Mouse (Mus musculus) cerebellum, adult 9-11 months (tissue): ENCODE results near the gene Fam163b.

Experiments used
- DNase-seq: peaks from one replicate; pipeline ENCODE4 v3.0.0; 2022

The Fam163b gene

DNA sequence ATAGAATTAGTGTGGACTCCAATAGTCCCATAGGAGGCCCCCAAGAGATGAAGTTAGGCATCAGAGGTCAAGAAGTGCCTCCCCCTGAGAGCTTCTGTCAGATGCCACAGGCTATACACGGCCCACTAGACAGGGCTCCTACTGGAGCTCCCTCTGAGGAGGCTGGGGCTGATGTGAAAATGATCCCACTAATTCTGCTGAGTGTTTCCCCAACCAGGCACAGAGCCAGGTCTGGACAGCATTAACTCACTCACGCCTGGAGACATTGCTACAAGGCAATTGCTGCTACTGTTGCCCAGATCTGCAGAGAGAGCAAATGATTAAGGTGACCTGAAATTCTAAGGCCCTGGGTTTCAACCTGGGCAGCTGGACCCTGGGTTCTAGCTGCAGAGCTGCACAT lies 56.5 kb downstream of the Fam163b start:
- no peak for DNase-seq

DNA sequence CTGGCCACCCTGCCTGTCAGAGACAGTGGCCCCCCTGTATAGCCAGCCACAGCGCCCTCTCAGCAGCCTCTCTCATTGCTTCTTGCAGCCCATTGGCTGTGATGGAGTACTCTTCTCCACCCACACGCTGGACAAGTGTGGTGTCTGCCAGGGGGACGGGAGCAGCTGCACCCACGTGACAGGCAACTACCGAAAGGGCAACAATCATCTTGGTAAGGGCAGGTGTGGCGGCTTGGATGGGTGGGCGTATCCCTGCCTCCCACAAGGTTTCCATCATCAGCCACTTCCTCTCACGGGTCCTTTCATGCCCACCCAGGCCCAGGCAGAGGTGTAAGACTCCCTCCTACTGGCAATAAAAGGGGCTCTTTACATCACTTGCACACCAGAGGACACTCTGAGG lies 57.3 kb downstream of the Fam163b start:
- no peak for DNase-seq

DNA sequence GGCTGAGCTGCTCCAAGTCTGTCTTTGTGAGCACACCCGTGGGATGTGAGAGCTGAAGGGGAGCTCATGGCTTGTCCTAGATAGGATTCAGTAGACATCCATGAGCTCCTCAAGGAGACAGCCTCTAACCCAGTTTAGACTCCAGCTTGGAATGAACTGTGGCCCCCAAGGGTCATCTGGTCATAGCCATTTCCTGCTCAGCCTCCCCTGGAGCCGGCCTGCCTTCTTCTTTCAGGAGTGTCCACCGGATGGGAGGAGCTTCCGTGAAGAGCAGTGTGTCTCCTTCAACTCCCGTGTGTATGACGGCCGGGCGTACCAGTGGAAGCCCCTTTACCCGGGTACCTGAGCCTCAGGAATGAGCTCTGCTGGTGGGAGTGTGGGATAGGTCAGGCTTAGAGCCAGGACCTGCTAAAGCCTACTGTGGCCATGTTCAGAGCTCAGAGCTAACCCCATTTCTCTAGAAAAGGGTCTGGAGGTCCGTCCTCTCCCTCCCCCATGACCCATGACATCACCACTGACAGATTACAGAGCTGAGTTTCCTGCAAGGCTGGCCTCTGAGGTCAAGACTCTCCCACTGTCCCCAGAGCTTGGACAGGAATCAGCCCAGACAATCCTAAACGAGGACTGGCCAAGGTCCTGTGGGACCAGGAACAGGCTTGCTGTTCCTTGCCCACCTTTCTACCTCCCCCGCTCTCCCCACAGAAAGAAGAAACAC lies 58.4 kb downstream of the Fam163b start:
- no peak for DNase-seq

DNA sequence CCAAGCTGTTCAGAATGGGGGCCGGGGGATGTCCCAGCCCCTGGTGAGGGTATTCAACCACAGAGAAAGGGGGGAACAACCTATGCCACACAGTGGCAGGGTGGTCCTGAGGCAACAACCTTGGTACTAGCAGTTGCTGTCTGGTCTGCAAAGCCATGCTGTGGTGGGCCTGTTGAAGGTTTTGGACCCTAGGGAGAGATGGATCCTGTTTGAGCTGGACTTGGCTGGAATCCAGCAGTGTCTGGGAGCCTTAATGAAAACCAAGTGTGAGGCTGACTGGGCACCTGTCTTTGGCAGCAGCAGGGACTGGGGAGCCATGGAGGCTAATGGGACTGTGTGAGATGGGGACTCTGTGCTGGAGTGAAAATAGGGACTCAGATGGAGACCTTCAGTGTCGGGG lies 62.6 kb downstream of the Fam163b start:
- DNase-seq = no peak

DNA sequence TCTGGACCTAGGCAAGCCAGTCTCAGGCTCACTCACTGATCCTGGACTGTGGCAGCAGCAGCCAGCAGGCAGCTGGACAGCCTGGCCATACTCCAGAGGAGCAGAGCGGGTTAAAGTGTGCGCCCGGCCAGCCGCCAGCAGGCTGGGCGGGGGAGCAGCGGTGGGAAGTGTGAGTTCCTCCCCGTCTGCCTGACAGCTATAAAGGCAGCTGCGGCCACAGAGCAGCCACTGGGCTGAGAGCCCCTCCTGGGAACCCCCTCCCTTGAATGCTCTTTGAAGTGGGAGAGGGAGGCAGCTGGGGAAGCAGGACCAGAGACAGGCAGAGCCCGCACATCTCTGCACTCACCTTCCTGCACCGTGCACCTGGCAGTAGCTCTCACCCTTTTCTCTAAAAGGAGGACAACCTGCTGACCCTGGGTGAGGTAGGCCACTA lies 63.1 kb downstream of the Fam163b start, which contains the start of gene Adamtsl2:
Gene Adamtsl2, plus strand, starts transcription at position 228 of the 433 bp plus-strand sequence.
- peak; percentile 32 for DNase-seq

DNA sequence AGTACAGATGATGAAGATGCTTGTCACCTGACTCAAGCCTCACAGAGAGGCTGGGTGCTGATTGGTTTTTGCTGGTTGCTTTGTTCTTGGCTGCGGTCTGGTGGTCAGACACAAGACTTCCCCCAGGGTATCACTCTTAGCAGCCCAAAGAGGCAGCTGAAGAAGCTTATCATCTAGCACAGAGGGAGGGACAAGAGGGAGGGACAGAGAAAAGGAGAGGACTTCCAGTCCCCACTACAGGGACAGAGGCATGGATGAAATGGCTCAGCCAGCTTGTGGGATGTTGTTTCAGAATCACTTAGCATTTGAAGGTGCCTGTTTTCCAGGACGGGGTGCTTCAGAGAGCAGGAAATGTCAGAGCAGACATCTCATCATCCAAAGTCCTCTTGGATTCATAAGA lies 64.0 kb downstream of the Fam163b start:
- DNase-seq = no peak

DNA sequence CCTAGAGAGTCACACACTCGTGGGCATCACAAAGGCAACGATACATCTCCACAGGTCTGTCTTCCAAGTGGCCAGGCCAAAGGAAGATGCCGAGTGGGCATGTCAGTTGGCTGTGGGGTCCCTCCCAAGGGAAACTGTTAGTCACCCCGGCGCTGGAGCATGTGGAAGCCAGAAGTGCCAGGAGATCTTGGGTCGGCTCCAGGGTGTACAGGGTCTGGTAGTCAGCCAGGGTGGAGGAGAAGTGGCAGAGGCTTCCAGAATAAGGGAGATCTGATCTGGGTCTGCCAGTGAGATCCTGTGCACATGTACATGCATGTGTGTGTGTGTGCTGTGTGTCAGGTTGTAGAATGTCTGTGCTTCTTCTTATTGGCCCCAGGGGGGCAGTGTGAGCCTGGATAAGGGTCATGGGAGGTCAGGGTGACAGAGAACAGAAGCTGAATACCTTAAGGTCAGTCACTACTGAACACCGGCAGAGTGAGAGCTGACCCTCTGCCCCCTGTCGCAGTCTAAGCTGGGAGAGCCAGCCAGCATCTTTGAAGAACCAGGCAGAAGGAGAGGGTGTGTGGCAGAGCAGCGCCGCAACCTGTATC lies 64.5 kb downstream of the Fam163b start:
- no peak for DNase-seq

DNA sequence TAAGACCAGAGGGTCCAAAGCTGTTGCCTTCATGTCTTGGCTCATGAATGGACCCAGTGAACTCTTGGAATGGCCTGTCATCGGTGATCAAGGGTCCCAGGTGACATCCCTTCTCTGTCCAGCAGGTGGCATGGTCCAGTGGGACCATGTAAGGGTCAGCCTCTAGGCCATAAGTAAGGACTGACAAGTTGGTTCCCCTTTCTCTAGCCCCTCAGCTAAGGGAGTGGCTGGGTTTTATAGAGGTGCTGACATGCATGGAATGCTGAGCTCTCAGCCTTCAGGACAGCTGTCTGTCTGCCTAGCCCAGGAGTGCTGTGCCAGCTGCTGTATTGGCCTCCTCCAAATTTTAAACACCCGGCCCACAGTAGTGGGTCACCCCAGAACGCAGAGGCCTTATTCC lies 66.8 kb downstream of the Fam163b start:
- peak; percentile 30 for DNase-seq

DNA sequence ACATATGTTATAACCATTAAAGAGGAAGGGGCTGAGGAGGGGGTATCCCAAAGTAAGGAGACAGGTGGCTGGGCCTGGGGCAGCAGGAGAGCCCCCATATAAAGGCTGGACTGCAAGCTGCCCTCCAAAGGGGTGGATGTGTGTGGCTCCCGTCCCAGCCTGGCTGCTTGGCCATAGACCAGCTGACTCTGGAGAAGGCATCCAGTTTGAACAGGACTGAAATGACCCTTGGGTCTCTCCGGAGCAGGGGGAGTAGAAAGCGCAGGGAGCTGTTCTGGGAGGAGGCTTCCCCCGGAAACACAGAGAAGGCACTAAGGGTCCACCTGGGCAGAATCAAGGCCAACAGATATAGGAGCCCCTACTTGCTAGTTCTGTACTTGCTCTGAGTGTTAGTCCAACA lies 67.5 kb downstream of the Fam163b start:
- no peak for DNase-seq

DNA sequence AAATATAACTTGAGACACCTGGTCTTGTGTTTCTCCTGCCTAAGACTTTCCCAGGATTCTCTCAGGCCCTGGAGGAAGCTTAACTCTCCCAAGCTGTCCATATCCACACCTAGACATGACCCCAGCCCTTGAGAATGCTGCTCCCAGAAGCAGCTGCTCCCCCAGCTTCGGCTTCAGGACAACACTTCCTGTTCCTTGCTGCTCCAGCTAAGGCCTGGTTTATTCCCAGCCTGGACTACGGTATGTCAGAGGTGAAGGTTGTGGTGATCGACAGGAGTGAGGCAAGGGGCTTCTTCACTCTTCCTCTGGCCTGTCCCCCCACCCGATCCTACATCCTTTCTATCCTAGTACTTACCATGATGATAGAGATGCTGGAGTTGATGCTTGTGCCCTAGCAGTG lies 68.9 kb downstream of the Fam163b start:
- DNase-seq = no peak

DNA sequence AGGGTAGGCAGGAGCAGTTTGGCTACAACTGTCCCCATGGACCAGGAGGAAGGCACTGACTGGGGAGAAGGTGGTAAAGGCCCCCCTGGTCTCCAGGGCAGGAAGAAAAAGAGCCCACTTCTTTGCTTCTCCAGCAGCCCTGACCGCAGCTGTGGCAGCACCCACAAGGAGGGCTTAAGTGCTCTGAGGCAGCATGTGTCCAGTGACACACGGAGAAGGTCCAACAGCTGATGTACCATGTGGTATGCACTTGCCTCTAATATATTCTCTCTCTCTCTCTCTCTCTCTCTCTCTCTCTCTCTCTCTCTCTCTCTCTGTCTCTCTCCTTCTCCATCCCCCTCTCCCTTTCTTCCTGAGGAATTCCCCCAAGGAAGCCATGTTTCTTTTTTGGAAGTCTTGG lies 70.3 kb downstream of the Fam163b start, which contains the start of gene Mymk:
Gene Mymk, minus strand, starts transcription at position 202 of the 400 bp plus-strand sequence.
- DNase-seq = no peak

DNA sequence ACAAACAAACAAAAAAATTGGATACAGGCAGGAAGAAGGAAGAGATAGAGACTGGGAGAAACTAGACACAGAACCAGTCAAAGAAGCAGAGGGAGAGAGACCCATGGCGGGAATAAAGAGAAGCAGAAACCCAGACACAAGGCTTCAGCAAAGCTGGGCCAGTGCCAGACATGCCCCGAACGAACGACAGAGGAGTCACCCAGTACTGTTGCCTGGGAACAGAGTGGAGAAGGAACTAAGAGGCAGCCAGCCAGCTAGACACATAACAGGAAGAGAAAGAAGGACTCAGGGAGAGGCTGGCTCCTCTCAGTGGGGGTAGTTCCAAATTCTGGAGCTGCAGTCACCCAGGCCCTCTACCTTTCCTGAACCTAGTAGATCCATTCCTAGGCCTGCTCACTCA lies 71.2 kb downstream of the Fam163b start:
- peak; percentile 38 for DNase-seq

DNA sequence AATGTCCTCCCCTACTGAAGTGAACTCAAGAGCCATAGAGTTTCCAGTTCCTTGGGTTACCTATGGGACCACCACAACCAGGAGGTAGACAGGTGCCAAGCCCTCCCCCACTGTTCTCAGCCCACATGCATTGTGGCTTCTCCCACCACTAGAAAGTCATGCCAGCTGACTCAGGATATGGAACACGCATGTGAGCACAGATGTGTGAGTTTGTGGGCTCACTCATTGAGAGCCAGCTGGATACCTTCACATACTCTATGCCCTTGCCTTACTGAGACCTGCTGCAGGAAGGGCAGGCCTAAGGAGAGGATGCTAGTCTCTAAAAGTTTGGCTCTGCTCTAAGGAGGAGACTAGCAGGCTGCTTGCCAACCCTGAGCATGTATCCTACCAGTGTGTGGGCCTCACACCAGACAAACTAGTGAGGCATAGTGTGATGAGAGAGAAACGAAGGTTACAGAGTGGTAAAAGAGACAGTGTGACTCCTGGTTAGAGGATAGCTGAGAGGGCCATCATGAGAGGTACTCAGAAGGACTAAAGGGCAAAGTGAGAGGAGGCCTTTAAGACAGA lies 72.0 kb downstream of the Fam163b start:
- DNase-seq = no peak

DNA sequence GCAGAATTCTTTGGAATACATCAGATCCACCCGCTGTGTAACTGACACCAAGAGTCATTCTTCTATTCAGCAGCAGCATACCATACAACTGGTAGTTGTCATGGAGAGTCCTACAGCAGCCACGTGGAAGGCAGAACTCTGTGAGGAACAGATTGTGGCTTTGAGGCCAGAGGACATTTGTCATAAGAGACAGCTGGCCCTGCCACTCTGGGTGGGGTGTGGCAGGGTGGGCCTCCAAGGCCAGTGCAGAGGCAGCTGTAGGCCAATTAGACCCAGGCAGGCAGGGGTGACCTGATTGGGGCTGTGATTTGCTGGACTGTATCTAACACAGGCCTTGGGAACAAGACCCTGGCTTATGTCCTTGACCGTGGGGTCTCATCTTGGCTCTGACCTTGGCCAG lies 72.6 kb downstream of the Fam163b start:
- no peak for DNase-seq

DNA sequence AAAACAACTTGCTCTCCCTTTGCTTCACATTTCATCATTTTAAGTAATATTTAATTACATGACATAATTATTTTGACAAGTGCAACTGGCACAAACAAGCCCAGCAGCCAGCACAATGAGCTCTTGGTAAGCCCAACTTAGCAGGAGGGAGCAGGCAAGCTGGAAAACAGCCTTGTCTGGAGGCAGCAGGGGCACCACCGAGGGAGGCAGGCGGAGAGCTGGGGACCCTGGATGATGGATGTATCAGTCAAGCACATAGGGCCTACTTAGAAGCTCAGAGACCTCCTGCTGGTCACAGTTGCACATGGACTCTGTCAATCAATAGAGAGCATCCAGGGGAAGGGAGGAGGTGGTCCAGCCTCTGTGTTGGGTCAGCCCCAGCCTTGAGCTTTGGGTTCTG lies 74.3 kb downstream of the Fam163b start:
- no peak for DNase-seq

DNA sequence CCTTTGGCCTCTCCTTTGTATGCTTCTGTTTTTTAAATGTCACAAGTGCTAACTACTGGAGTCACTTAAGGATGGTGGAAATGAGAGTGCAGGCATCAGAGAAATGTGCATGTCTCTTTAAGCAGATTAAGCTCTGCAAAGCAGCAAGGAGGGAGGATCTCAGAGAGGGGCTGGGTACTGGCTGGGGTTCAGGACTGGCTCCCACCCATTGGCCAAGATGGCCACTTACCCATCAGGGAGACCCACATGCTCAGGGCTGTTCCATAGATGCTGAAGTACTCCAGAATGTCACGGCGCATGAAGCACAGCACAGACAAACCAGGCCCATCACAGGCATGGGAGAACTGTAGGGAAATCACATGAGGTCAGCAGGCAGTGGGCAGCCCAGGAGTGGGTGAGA lies 75.2 kb downstream of the Fam163b start:
- no peak for DNase-seq
